Mouse (Mus musculus) frontal cortex, adult (tissue): ENCODE measurements at regions not wholly inside any gene's neighbourhood (a gene's known extent, or its start where the extent isn't known, plus 50 kb on each side); places are given as distances from the start of the nearest gene placed in this dataset.

Experiments
- ATAC-seq: cut with Nextera tagmentation; 2 replicates; pipeline ENCODE4 v1.9.2; 2017; ENCODE audit warnings: mild to moderate bottlenecking, moderate library complexity, mixed read lengths; ENCODE audit not compliant: low TSS enrichment

DNA sequence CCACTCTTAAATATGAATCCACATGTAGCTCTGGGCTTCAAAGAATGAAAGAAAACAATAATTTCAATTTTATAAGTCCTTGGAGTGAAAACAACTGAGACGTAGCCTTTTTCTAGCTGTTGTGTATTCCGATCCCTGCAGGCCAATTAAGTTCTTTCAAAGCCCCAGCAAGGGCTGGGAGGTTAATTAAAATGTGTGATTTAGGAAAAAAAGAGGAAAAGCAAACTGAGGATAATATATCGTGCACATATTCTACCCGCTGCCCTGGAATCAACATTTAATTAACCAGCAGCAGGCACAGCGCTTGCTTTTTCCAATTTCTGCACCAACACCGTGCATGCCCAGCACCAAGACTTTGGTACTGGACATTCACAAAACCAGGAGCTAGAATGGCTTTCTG, 167.0 kb downstream of the Nectin3 start:
- ATAC-seq: no peak

DNA sequence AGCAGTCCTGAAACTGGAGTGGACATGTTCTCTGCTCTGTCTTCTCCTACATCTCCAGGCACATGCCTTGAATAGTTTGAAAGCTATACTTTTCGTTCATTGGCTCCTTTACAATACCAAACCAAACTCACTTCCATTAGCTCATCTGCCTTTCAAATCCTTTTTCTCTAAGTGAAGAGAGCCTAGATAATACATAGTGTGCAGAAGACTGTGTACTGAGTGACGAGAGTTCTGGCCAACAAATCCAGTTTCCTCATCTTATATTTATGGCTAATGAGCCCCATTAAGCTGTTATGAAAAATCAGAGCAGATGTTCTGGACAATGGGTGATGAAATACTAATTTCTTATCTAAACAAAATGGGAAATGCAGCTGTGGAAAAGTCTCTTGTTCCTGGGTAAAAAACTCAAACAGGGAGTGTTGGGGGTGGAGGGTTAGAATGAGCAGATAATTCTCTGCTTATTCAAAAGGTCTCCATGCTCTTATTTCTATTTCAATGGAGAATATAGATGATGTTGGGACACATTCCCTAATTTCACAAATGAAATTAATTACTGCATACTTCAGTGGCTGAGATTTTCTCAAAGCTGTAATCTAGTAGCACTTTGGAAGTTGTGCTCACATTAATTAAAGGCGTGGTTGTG, 144.3 kb upstream of the Gm4737 start:
- no peak for ATAC-seq

DNA sequence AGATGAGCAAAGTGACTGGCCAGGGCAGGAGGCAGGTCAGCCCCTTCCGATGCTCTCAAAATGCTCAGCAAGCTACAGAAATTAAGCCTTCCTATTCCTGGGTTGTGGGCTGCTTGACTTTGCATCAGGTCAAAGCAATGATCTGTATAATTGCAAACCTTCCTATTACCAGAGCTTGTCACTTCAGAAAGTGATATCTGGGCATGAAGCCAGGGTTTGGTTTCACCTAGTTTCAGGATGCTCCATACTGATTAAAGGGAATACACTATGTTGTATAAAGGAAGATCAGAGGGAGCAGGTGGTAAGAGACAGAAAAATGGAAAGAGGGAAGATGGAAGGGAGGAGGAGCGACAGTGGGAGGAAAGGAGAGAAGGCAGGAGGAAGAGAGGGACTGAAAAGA, 142.3 kb upstream of the Gm4737 start:
- no peak for ATAC-seq

DNA sequence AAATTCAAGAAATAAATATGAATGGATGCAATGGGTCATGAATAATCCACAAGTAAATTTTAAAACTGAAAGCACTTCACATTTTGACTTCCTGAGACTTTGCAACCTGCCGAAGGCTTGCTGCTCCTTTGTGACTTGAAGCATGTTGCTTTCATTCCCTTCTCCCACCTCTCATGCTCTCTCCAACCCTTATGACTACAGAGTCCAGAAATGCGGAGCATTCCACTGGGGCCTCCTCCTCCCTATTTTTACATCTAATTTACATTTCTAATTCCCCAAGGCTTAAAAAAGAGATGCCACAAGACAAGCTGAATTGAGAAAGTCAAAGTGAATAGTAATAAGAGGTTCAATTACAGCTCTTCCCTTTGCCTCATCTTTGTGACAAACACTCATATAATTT, 141.5 kb upstream of the Gm4737 start:
- ATAC-seq: peak; percentile 73; the same call in 1 of the 2 replicates

- ATAC-seq: no peak
Measured at GRCm38 (mm10) chr16:46293831-46294230, 139.0 kb upstream of the Gm4737 start.

DNA sequence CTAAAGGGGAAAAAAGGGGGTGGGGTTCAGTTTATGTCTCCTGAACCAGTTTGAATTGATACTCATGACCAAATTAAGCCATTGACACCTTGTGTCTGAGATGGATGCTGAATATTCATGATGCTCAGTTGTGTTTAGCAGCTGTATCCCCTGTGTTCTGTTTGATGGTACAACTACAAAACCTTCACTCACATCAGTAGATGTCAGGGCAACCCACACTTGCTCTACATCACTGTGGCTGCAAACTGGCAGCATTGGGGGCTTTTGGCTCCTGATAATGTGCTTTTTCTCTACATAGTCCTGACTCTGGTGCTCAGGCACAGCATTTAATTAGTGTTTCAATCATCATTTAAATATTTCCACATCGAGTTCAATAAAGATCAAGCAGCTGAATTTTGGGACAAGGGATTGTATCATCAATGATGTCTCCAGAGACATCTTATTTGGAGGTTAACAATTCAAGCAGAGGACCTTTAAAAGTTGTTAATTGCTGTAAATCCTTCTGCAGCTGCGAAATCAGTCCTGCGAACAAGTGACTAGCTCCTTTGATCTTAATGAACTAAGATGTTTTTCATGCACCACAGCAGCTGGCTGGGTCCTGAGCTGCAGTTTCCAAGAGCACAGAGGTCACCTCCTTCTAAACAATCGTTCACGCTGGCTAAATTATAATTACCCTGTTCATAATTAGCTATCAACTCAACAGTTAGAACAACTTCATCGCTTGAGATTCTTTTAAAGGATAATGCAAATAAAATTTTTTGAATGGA, 136.4 kb upstream of the Gm4737 start:
- no peak for ATAC-seq

DNA sequence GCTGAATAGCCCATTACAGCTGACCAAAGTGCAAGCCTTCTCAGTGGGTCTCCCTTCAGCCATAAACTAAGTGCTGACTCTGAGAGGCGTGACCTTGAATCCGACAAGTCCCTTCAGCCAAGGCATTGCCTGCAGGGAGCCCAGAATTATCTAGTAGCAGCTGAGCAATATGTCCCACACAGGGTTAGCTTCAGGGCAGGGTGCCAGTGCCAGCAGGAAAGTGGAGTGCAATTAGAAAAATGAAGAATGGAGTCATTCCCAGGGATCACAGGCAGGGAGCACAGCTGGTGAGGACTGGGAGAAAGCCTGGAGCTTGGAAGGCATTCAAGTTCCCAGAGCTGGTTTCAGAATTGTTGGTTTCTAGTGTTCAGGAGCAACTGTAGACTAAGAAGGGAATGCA, 135.3 kb upstream of the Gm4737 start:
- ATAC-seq: peak; percentile 81

DNA sequence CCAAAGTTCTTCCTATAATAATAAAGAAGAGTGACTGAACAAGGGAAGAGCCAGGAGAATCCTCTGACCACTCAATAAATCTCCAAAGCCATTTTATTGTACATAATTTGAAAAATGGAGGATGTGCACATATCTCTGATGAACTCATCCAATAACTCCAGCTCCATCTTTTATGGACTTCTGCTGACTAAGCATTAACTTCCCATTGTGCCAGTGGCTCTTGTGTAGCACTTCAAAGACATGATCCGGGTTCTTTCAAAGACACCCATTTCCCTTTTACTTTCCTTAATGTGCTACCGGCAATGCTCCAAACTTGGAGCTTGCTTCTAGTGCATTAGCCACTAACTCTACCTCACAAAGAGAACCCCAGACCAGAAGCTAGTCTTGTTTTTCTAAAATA, 112.7 kb upstream of the Gm4737 start:
- ATAC-seq: no peak

- no peak for ATAC-seq
Measured at GRCm38 (mm10) chr16:46251639-46252038, 96.8 kb upstream of the Gm4737 start.

DNA sequence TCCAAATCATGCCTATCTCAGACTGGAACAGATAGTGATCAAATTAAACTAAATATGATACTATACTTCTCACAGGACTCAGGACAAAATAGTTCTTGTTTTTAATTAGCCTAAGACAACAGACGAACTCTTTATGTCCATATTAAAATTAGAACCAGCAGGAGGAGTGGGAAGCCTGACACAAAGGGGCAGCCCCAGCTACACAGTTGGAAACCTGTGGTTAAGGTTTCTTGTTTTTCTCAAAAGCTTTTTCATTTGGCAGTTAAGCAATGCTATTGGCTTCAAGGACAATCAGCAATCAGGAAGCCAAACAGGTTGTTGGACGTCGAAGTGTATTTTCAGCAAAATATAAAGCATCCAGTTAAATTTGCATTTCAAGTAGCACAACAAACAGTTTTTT, 96.1 kb upstream of the Gm4737 start:
- ATAC-seq: no peak

DNA sequence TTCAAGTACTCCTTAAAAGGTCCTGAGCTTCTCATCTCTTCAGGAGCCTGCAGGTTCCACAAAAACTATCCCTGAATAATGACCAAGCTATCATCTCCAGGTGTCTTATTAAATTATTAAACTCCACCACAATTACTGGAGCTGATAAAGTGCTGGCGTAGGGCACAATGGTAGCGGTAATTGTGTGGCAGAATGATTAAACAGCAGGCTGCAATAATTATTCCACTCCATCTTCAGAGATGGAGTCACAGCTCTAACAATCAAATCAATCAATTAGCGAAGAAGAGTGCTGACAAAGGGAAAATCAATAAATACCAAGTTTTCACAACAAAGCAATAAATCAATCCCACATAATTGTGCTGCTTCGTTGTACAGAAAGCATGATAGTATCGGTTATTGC, 90.7 kb upstream of the Gm4737 start:
- no peak for ATAC-seq

- ATAC-seq: no peak
Measured at GRCm38 (mm10) chr16:46228744-46229143, 73.9 kb upstream of the Gm4737 start.

- ATAC-seq: no peak
Measured at GRCm38 (mm10) chr16:46223084-46223600, 68.3 kb upstream of the Gm4737 start.

- no peak for ATAC-seq
Measured at GRCm38 (mm10) chr16:46212504-46212903, 57.6 kb upstream of the Gm4737 start.

DNA sequence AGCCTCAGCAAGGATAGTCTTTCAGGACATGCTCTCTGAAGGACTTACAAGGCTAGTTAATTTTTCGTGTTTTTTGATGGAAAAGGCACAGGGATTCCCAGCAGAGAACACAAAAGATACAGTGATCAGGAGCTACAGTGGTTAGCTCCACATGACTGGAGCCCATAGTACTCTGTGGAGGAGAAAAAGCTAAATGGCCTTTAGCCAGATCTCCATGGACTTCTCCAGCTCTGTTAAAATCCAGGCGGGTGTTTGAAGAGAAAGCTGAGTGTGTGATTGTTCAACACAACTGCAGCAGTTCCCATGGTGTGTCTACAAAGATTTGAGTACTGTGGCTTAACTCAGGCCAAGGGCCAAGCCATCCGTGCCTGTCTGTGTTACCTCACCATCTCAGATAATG, 57.0 kb upstream of the Gm4737 start:
- ATAC-seq: no peak

GRCm38 (mm10) chr16:46205114-46205513, 50.2 kb upstream of the Gm4737 start:
- ATAC-seq: no peak
